In the genomic region with DNA sequence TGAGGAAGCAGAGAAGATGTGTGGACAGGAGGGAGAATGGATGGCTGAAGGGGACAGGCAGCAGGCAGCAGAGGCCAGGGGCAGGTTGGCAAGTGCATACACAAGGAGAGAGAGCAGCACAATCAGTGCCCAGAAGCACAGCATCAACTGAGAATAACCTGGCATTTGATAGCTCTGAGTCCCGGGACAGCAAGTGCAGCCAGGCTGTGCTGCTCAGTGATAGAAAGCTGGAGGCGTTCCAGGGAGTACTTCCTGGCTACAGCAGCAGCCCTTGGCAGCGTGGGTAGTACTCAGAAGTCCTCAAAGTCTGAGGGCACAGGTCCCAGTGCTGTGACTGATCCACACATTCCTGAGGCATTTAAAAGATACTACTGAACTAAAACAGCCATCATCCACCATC, we compare ENCODE assay signal across 8 mouse cellular contexts.
A peak's percentile ranks its signal among the peaks of the same experiment; 100 is the strongest.
DNase-seq lines count a peak whose midpoint lies in the region; ATAC-seq and TF ChIP-seq lines count a peak whose summit lies in the region.

No protein-coding gene starts in this region.

- no peaks in the 10 kb centered on the region for H3K27me3 ChIP-seq in liver, embryonic 11.5 days (replicated peaks; ENCODE audit: control insufficient read depth, insufficient read depth, low read length)

- H3K4me2 ChIP-seq in liver, embryonic 11.5 days = no peak overlapping the region

- no peak for TF ChIP-seq CTCF in brain, embryonic 14.5 days (IDR thresholded peaks at IDR 0.05; ENCODE audit: borderline replicate concordance, extremely low read depth, insufficient read depth, insufficient read length)

- H3K9ac ChIP-seq in liver, embryonic 11.5 days (ENCODE audit: low read depth, low read length) = no peak overlapping the region

- no peak overlapping the region for H3K27ac ChIP-seq in liver, embryonic 11.5 days (ENCODE audit: low read depth, low read length)

- no peak overlapping the region for H3K4me3 ChIP-seq in liver, embryonic 11.5 days (ENCODE audit: low read depth, low read length)

- 82% methylated on average over 3 of the region's 3 CpGs for WGBS in liver, embryonic 11.5 days

- H3K36me3 ChIP-seq in liver, embryonic 11.5 days (ENCODE audit: control insufficient read depth, insufficient read depth, low read length) = peaks cover 3% of the 10 kb centered on the region; the same call in 1 of the 2 replicates

- H3K9me3 ChIP-seq in liver, embryonic 11.5 days (ENCODE audit: control insufficient read depth, low read length) = no peaks in the 10 kb centered on the region

- ATAC-seq in liver, embryonic 11.5 days (replicated peaks; ENCODE audit: low FRiP score) = no peak

- no peak for TF ChIP-seq POLR2A in brain, embryonic 14.5 days (IDR thresholded peaks at IDR 0.05; ENCODE audit: borderline replicate concordance, extremely low read depth, insufficient read depth, insufficient read length, poor library complexity, severe bottlenecking)

- H3K4me1 ChIP-seq in liver, embryonic 11.5 days (replicated peaks; ENCODE audit: control insufficient read depth, insufficient read depth, low read length) = no peaks in the 10 kb centered on the region

- peak; percentile 68 for DNase-seq in layer of hippocampus, adult 11-12 months (ENCODE audit: low spot score)
- DNase-seq in layer of hippocampus, adult 9-10 months (ENCODE audit: low spot score) = no peak
- peak; percentile 87 for DNase-seq in brain, embryonic 14.5 days (ENCODE audit: low read depth)
- peak; percentile 89 for DNase-seq in gastrocnemius, adult 18-20 months (ENCODE audit: low spot score)
- DNase-seq in kidney, postnatal 36 days = peak; percentile 67 to 76
- DNase-seq in lung, postnatal 25 days (ENCODE audit: low spot score) = peak; percentile 79
- no peak for DNase-seq in liver, embryonic 11.5 days (ENCODE audit: low spot score)
- DNase-seq in thymus, postnatal 10 days (ENCODE audit: low spot score in 2 of 2) = no peak

Comparison
In these comparisons a context has a peak if more than half of its experiments do, and no peak if none do; other contexts are left out.
1. DNase-seq: peak in layer of hippocampus, adult 11-12 months (single experiment), brain, embryonic 14.5 days (single experiment), gastrocnemius, adult 18-20 months (single experiment), kidney, postnatal 36 days (2 of 2) and lung, postnatal 25 days (single experiment); none in layer of hippocampus, adult 9-10 months (single experiment), liver, embryonic 11.5 days (single experiment) and thymus, postnatal 10 days (0 of 2).